Mouse (Mus musculus): ENCODE results near the gene Evl.

- TF ChIP-seq USF1 (IDR thresholded peaks at IDR 0.05; ENCODE audit: low read depth) (no peak), MYOD1 (IDR thresholded peaks at IDR 0.05; ENCODE audit: control insufficient read depth in 1 of 3, insufficient read length in 2 of 3, low read depth in 2 of 3) (no peak), POLR2A (IDR thresholded peaks at IDR 0.05; ENCODE audit: insufficient read length, low read depth) (no peak), MAX (IDR thresholded peaks at IDR 0.05; ENCODE audit: low read depth) (no peak), POLR2AphosphoS2 (IDR thresholded peaks at IDR 0.05; ENCODE audit: insufficient read length, low read depth) (no peak), TCF12 (IDR thresholded peaks at IDR 0.05; ENCODE audit: insufficient read depth, poor library complexity, severe bottlenecking) (no peak), TCF3 (IDR thresholded peaks at IDR 0.05; ENCODE audit: insufficient read length, low read depth) (no peak)
These were observed 102.8 kb downstream of the Evl start for GRCm38 (mm10) chr12:108657350-108657749.
